Mouse (Mus musculus): Measurements from ENCODE around the gene Efna5.

Efna5 gene

DNA sequence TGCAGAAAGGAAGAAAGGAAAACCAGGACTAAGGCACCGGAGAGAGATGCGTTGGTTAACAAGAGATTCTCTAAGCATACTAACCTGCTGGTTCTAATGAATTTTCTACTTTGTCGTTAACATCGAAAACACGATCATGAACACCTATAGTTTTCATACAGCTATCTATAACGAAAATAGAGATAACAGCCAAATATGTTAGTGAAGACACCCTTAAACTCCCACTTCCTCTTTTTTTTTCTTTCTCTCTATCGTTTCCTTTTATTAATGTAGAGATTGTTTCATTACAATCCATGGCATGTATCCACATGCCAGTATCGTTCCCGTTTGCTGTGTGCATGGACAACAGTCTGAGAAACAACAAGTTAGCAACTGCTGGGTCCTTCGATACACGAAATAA, 267.9 kb downstream of the Efna5 start:
- ATAC-seq (ENCODE audit: low TSS enrichment), result no peak

DNA sequence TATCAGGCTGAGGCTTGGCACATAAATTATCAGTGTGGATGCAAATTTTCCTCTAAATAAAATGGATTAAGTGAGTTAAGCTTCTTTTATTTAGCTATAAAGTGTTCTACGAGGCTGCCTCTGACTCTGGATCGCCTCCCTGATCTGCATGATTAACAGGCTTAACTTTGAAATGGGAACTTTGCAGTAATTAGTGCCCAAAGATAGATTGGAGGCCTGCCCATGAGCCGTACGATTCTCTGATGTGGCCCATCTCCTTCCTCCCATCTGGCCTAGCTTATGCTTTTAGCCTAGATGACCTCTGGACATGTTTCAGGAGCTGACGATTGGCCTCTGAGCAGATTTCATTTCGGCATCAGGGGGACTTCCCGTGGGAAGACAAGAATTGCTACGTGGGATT, 273.0 kb downstream of the Efna5 start:
- no peak for ATAC-seq (ENCODE audit: low TSS enrichment)

DNA sequence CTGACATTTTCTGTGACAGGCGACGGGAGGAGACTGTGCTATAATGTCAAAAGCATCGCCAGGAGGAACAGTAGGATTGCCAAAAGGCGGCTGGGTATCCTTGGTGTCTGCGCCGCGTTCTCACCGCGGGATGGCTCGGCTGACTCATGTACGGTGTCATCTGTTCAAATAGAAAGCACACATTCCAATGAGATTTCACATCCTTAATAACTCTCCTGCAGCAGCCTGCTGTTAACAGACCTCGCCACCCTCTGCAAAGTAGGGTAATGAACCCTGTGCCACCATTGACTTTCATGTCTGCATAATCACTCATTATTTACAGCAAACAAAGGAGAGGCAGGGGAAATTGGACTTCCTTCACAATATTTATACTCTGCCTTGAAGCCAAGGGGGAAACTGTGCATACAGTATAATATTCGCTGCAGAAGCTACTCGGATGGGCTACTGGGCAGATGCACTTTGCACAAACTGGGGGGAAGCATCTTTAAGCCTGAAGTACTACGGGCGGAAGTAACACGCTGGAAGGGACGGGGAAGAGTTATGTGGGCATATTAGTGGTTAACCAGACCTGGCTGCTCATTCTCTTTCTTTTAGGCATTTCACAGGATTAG, 273.7 kb downstream of the Efna5 start:
- ATAC-seq (ENCODE audit: low TSS enrichment), result peak; percentile 89

DNA sequence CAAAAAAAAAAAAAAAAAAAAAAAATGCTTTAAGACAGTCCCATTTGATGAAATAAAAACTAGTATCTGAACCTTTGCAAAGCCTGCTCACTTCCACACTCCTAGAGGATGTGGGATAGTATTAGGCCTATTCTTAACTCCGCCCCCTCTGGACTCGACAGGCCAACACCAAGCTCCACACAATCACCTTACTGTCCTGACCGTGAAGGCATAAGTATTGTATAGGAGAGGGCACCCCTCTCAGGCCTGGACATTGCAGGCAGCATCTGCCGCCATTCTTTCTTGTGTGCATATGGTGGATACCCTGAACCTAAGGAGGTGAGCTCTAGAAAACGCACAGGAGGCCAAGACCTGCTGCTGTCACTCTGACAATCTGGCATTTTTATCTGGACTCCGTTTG, 274.4 kb downstream of the Efna5 start:
- ATAC-seq (ENCODE audit: low TSS enrichment), result no peak

DNA sequence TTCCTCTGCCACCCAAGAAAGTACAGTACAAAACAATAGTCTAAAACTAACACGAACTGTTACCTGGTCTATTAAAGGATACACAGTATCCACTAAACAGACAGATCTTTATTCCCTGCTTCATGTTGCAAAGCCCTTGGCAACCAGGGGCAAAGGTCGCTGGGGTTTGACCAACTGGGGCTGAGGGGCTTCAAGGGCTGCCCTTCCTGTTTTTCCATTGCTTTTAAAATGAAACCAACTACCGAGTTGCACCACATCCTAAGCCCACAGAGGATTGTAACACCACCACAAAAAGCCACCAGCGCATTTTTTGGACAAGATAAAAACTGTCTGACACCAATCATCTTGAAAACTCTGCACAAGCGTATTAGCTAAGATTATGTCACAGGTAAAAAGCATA, 276.8 kb downstream of the Efna5 start:
- no peak for ATAC-seq (ENCODE audit: low TSS enrichment)

DNA sequence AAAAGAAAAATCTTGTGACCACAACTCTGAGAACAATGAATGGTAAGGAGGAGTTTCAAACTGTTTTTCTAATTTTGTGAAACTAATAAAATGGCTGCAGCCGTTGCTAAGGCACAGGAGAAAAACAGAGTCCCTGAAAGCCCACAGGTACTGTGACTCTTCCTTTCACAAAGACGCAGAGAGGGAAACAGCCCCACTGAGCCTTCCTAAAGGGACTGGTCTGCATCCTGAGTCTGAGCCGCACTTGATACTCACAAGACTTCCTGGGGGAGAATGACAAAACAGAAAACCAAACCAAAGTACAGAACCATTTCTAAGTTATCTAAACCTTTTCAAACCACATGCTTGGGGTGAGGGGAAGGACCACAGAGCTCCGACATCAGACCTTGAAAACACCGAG, 277.5 kb downstream of the Efna5 start:
- no peak for ATAC-seq (ENCODE audit: low TSS enrichment)

DNA sequence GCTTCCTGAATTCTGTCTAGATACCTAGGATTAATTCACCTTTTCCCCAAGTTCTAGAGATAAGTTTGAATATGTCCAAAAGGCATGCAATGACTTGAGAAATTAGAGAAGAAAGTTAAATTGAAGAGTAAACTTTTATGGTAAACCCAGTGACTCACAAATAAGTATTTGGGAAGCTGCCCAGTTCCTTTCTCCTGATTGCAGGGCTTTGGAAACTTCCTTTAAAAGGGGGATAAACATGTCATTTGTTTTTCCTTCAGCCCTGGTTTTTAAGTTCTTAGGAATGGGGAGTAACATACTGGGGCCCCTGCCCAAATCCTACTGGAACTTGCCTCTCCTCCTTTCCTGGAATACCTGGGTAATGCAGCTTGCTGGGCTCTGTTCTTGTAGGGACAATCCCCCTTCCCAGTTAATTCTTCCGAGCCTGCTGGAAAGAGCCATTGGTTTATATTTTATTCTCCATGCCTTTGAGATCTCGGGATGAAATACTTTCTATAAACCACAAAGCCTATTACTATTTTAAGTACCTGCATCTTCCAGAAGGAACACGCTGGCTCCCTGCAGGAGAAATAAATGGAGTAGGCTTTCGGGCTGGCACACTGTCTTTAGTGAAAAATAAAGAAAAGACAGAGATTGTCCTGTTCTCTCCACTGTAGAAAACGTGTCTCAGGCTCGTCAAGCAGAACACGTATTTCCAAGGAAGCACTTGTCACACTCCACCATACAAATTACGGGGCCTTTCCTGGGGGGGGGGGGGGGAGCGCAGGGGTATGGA, 282.2 kb downstream of the Efna5 start:
- ATAC-seq (ENCODE audit: low TSS enrichment), result peak; percentile 86

DNA sequence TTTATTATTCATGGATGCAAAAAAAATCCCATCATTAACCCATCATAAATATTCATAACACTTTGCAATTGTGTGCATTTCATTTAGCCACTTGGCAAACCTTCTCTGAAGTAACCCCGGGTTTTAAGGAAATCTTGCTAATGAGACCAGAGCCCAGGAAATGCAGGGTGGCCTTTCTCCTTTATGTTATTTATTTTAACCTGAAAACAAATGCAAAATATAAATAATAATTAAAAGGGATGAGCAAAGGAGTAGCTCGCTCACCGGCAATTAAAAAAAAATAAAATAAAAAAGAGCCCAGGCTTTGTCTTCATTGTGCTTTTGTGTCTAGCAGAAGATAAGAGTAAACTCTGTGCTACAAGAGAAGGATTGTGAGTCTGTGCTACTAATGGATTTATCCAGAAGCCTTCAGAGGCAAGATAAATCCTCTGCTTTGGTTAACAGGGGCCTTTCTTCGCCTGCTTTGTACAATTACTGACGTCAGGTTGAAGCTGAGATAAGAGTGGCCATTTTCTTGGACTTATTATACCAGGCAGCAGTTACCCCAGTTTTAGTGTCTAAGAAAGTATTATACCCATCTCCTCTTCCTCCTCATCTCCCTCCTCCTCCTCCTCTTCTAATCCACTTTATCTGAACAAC, 288.6 kb downstream of the Efna5 start:
- no peak for ATAC-seq (ENCODE audit: low TSS enrichment)

DNA sequence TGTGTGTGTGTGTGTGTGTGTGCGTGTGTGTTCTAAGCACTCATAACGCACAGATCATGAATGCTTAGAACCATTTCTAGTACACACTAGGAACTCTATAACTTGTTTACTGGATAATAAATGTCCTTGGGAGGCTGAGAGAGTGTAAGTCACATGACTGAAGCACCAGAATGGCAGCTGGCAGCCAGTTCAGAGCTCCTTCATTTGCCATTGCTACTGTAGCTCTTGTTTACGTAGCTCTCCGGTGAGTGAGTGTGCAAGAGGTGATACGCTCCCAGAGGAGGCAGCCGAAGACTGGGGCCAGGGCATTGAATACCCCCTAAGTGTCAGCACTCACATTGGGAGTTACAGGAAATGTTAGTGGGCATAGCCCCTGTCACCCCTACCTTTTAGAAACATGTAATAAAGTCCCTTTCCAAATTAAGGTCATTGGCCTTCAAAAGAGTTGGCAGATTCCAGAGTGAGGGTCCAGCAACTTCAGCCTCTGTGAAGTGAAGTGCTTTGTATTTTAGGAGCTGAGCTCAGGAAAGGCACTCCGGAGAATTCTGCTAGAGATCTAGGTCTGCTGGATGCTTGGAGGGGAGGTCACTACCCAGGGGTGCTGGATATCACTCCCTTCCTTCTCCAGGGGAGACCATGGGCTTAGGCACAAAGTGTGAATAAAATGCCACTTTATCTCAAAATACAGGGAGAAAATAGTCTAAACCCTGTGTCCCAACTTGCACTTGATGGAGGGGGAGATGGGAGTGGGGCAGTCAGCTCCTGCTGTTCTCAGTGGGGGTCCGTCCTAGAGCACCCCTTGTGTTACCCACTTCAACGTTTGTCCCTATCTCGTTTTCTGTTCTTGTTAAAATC, 289.3 kb downstream of the Efna5 start:
- ATAC-seq (ENCODE audit: low TSS enrichment), result no peak

DNA sequence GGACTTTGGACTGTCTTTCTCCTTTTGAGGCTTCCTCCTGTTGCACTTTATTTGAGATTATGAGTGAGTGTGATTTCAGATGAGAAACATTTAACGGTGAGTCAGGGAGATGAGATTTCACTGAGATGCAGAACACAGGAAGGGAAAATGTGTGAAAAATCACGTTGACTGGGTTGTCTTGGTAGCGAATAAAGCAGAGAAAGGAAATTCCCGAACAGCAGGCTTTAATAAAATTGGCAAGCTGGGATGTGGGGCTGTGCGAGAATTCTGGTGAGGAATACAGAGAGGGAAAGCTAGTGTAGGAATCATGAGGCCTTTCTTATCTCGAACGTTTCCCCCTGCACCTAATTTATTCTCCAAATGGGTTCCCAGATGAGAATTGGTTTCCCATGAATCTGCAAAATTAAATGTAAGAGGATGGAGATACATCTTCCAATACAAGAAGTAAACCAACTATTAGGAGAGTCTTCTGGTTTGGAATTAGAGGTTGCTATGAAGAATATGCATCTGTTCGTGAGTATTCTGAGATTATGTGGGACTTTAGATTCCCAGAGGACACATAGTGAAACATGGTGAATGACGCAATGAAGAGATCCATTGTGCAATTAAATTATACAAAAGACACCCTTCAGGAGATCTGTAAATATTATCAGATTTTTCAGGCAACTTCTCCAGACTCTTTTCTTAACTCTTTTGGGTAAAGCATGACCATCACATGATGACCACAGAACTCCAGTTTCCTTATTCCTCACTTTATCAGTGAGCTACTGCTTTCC, 290.2 kb downstream of the Efna5 start:
- peak; percentile 77 for ATAC-seq (ENCODE audit: low TSS enrichment)

DNA sequence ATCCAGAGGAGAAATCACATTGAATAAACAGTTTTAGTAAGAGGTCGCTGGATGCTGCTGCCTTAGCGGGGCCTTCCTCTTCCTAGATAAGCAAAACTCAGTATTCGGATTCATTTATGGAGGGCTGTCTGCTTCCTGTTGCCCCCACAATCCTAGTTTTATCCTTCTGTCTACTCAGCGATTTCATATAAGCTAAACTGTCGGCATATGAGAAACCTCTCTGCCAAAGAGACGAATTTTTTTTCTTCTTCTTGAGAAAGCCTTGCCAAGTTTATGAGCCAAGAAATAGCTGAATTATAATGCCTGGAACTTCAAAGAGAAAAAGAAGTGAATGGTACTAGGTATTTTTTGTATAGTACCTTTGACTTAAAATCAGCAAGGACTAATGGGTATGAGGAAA, 301.0 kb downstream of the Efna5 start:
- peak; percentile 57 for ATAC-seq (ENCODE audit: low TSS enrichment)

DNA sequence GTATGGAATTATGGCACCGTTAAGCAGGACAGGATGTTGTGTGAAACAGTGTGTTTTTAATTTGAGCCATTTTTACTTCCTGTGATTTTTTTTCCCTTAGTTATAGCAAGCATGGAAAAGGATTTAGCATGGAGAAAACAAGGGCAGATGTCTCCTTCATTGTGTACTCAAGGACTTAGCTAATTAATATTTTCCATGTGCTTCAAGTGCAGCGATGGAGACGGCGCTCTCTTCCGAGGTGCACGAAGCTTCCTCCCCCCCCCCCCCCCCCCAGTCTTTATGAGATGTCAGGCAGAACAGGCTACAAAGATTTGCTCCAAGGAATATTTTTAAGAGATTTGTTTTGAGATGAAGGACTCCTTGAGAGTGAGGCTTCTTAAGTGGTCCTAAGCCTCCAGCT, 301.5 kb downstream of the Efna5 start:
- ATAC-seq (ENCODE audit: low TSS enrichment), result no peak; the same call in 1 of the 2 replicates

DNA sequence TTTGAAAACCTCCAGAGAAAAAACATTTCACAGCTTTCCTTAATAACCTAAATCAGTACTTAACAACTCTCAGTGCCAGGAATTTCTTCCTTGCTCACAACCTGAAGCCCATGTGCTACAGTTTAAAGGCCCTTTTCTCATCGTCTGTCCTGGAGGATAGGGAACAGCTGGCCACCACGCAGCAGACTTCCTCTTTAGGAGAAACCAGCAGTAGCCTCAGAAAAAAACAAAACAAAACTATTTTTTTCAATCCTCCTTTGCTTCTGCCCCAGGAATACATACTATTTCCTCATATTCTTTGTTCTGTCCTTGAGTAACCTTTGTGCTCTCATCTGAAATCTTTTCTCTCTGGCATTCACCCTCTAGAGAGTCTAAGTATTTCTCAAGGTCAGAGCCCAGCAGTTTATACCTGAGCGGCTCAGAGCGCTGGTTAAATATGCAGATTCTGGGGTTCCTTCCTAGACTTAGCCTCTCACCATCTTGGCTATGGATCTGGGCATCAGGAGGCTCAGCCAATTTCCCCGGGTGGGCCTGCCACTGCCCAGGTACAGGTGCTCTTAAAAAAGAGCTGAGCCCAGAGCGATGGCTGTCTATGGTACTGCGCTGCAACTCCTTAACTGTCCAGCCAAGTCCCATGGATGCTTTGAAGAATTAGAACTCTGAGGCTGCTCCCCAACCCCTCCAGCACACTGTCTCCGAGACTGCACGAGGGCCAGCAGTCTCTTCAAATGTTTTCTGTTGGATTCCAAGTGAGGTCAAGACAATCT, 306.4 kb downstream of the Efna5 start:
- peak; percentile 49 for ATAC-seq (ENCODE audit: low TSS enrichment)

DNA sequence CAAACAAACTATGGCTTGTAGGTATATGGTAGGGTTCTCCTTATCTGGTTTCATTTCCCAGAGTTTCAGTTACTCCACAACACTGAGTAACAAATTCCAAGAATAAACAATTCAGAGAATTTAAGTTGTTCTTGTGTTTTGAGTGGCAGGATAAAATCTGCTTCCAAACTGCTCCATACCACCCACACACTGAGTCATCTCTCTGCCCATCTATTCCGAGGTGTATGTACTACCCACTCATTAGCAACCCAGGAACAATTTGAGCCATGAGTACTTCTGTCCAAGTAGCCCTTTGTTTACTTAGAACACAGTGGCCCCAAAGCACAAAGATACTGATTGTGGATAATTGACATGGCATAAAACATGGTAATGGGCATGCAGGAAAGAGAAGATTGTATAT, 311.0 kb downstream of the Efna5 start:
- ATAC-seq (ENCODE audit: low TSS enrichment), result peak; percentile 95

DNA sequence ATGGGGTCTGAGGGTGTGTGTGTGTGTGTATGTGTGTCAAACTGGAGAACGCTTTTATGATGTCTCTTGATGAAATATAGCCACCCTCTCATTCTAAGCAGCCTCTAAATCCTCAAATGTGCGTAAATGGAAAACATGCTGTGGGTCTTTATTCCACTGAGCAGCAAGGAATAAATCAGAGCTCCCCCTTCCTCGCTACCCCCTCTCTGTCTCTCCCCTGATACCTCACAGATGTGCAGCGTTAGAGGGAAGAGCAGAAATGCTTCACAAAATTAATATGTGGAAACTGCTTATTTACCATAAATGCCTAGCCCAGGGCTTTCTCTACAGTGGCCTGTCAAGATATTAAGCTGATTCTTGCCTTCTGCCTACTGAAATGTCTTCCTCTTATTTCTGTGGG, 313.1 kb downstream of the Efna5 start:
- no peak for ATAC-seq (ENCODE audit: low TSS enrichment)

DNA sequence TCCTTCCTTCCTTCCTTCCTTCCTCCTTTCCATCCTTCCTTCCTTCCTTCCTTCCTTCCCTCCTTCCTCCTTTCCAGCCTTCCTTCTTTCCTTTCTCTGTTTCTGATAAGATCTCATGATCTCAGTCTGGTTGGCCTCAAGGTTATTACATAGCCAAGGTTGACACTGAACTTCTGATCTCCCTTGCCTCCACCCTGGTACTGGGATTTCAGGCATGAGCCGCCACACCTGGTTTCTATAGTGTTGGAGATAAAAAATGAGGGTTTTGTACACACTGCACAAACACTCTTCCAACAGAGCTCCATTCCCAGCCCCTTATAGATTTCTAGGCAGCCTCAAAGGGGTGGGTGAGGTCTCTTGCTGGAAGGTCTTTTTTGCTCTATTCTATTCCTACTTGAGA, 315.5 kb downstream of the Efna5 start:
- ATAC-seq (ENCODE audit: low TSS enrichment), result no peak

DNA sequence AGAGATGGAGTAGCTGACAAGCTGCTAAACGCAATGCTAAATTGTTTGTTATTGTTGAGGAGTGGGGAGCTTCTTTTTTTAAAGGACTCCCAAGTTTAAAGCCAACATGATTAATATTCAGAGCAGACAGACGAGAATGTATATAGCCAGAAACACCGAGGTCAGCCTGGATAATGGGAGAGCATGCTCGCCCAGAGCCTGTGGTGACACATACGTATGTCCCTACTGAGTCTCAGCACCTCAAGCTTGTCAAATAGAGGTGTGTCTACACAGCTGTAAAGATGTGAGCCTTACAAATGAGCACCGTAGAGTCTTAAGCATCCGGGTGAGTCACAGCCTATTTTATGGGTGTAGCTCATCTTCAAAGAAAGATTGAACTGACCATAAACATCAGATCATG, 318.7 kb downstream of the Efna5 start:
- ATAC-seq (ENCODE audit: low TSS enrichment), result no peak

DNA sequence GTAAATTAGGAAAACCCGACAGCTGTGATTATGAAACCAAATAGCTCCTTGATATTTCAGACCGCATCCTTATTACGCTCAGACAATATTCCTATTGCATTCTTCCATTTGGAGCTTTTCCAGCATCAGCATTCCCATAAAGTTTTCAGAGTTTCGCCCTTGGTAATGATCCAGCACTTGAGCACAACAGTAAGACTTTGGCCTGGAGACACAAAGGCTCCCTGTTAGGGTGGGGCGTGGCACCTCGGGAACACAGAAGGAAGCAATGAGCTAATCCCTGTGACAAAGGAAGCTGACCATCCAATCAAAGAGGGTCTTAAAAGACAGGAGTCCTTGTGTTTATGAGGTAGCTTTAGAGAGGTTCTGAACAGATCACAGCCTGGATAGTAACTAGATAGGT, 323.9 kb downstream of the Efna5 start:
- ATAC-seq (ENCODE audit: low TSS enrichment), result no peak

Data from frontal cortex, adult (tissue).